Mouse (Mus musculus): ENCODE data around the gene Olfr212.
"Not testable (repeated sequence)": the region's sequence is repeated elsewhere in the genome, so short reads cannot be mapped to it uniquely, and the experiment has no call there.

Olfr212 gene

GRCm38 (mm10) chr6:116506302-116507003, at the start of gene Olfr212:
Olfr212 (plus strand) TSS chr6:116506516.
- not testable (repeated sequence) for DNase-seq

- no peak for DNase-seq
Measured at GRCm38 (mm10) chr6:116458728-116459127, 47.6 kb upstream of the Olfr212 start.

GRCm38 (mm10) chr6:116459232-116459631, 47.1 kb upstream of the Olfr212 start:
- no peak for DNase-seq

DNA sequence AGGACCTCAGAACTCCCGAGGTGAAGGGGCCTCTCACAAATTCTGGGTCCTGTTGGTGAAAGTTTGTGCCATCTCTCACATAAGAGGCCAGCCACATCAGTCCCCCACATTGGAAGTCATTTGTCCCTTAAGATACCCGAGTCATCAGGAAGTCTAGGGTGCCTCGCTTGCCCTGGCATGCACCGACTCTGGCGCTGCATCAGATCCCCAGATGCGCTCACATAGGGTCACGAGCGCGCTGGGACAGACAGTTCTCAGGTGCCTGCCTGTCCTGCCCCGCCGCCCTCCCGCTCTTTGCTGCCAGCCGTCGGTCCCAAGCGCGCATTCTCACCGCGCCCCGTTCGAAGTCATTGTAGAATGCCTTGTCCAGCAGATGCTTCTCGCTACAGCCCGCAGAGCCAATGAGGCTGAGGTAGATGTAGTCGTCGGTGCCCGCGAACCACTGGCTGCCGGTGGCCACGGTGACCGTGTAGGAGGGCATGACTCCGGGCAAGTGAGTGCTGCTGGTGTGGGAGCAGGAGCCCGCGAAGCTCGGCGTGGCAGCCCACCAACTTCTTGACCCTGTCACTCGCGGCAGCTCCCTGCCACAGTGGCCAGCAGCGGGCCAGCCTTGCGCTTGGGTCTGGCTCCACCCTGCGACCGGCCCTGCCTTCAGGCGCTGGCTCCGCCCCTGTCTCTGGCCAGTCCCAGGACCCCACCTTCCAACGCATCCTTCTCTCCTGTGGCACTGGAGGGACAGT, 45.6 kb upstream of the Olfr212 start, which contains the start of gene Alox5:
Gene Alox5, minus strand, starts transcription at position 635 of the 740 bp plus-strand sequence.
- DNase-seq: no peak

GRCm38 (mm10) chr6:116468081-116468480, 38.2 kb upstream of the Olfr212 start:
- no peak for DNase-seq

GRCm38 (mm10) chr6:116485081-116485480, 21.2 kb upstream of the Olfr212 start:
- no peak for DNase-seq

DNA sequence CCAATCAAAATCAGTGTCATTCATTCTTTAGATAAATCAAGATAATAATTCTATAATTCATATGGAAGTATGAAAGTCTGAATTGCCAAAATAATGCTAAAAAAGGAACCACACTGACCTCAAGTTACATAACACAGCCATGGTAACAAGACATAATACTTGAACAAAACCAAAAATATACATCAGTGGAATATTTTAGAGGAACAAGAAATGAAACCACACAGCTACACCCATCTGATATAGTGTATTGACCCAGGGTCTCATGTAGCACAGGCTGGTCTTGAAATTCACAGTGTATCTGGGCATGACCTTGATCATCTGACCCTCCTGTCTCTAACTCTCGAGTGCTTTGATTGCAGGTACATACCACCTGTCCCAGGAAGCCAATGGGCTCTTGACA, 19.5 kb upstream of the Olfr212 start:
- no peak for DNase-seq

GRCm38 (mm10) chr6:116488791-116489190, 17.5 kb upstream of the Olfr212 start, which contains the start of gene Olfr211:
Olfr211 (plus strand) TSS chr6:116489091.
- no peak for DNase-seq

DNA sequence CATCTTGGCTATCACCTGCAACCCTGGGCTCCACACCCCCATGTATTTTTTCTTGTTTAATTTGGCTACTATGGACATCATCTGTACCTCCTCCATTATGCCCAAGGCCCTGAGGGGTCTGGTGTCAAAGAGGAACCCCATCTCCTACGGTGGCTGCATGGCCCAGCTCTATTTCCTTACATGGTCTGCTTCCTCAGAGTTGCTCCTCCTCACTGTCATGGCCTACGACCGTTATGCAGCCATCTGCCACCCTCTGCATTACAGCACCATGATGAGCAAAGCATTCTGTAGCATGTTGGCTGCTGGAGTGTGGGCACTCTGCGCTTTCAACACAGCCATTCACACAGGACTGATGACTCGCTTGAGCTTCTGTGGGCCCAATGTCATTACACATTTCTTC, 12.6 kb upstream of the Olfr212 start:
- no peak for DNase-seq

GRCm38 (mm10) chr6:116495960-116496359, 10.4 kb upstream of the Olfr212 start:
- no peak for DNase-seq

DNA sequence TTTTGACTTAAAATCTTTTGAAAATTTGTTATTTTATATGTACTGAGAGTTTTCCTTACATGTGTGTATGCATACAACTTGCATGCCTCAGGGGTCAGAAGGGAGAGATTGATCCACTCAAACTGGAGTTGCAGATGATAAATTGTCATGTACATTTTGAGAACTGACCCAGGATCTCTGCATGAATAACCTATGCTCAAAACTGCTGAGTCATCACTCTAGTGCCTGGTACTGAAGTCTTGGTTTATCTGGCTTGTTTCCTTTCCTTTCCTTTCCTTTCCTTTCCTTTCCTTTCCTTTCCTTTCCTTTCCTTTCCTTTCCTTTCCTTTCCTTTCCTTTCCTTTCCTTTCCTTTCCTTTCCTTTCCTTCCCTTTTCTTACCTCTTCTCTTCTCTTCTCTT, 8.5 kb downstream of the Olfr212 start:
- DNase-seq: no peak

- DNase-seq: no peak
Measured at GRCm38 (mm10) chr6:116538156-116538555, 31.8 kb downstream of the Olfr212 start, which contains the start of gene Olfr213. Olfr213 (plus strand) TSS chr6:116538456.

DNA sequence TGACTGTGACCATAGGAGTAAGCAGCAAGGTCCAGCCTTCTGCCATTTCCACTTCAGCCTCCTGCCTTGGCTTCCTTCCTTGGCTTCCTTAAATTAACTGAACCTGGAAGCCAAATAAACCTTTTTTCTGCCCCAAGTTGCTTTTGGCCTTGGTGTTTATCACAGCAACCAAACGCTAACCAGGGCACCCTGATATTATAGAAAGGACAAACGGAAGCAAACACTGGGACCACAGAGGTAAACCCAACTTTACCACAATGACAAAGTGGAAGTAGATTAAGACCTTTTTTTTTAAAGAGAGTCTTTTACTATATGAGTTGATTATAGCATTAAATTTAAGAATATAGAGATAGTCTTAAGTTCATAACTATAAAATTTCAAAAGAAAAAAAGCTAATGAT, 36.2 kb downstream of the Olfr212 start:
- DNase-seq: no peak

DNA sequence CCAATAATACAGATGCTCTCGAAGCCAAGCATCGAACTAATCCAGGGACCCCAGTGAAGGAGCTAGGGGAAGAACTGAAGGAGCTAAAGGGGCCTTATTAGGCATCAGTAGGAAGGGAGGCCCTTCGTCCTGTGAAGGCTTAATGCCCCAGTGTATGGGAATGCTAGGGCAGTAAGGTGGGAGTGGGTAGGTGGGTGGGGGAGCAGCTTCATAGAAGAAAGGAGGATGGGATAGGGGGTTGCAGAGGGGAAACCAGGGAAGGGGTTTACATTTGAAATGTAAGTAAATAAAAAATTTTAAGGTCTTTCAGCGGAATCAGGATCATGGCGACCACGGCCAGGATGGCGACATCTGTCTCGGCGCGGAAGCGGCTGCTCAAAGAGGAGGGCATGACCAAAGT, 44.5 kb downstream of the Olfr212 start, which contains the start of gene Gm5580:
Gene Gm5580, plus strand, starts transcription at position 301 of the 400 bp plus-strand sequence.
- DNase-seq: not testable (repeated sequence)

DNA sequence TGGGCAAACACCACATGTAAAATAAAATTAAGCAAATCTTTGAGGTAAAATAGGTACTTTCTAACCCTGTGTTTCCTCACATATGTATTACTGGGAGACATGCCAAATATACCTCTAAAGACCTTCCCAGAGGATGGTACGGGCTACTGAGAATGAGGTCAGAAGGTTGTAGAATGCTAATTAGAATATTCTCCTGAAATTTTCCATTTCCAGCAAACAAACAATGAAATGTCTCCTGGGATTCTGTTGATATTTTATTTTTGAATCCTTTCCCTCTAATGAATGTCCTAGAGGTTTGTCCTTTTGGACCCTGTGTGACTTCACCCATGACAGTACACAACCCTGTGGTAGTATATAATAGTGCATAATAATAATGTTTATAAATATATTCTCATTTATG, 47.6 kb downstream of the Olfr212 start, which contains the start of gene Olfr214:
Gene Olfr214, plus strand, starts transcription at position 301 of the 400 bp plus-strand sequence.
- no peak for DNase-seq

DNA sequence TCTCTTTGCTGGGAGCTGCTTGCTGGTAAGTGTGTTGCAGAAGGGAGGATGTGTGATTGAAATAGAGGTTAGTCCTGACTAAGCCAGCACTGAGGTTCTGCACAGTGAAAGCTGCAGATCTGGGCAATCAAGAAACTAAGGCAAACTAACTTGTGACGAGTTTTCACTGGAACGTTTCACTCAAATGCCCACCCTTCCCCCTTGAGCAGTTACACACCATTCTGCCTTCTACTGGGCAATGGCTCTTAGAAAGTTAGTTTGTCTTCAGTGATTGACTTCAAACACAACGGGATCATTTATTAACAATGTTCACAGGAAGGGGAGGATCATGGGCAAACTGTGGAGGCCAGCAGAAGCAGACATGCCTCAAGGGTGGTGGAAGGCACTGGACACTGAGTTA, 48.6 kb downstream of the Olfr212 start:
- DNase-seq: no peak

Data from thymus, postnatal 14 days (tissue).